Mouse (Mus musculus): ENCODE measurements at regions not wholly inside any gene's neighbourhood (a gene's known extent, or its start where the extent isn't known, plus 50 kb on each side); places are given as distances from the start of the nearest gene placed in this dataset.

DNA sequence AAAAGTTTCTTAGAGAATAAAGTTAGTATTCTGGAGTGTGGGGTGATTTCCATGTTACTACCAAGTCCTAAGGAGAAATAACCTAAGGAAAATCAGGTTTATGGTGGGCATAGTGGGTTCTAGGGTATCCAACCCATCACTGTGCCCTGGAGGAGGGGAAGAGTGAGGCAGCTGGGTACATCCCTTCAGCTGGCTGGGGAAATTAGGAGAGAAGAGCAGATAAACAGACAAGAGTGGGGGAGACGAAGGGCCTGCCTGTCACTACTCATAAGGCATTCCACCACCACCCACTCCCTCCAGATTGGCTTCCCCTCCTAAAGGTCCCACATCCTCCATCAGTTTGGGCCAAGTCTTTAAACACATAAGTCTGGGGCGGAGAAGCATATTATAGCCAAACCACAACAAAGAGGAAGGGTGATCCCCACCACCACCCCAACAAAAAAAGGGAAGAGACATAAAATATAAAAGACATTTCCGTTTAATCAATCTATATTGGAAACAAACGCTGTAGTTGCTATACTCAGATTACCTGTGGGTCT lies 299.8 kb downstream of the Gm11361 start:
- TF ChIP-seq CTCF (IDR thresholded peaks at IDR 0.05; ENCODE audit: borderline replicate concordance, control insufficient read depth, extremely low read depth, insufficient read depth, low read length, poor library complexity), result no peak
- TF ChIP-seq POLR2A (IDR thresholded peaks at IDR 0.05; ENCODE audit: control insufficient read depth, extremely low read depth, insufficient read depth, low read length, poor library complexity), result no peak

All from thymus, adult 2 months (tissue).